Mouse (Mus musculus): ENCODE data around the gene Gapdhs. TPM values are rescaled to one million over a fixed set of nuclear protein-coding genes. Genes with fewer than 3 reads are reported as not detected.
"Not testable (repeated sequence)": the region's sequence is repeated elsewhere in the genome, so short reads cannot be mapped to it uniquely, and the experiment has no call there.

Gapdhs gene
- polyA plus RNA-seq (2012; rRNA removed) = 22.6 and 32.2 TPM in 2 replicates

DNA sequence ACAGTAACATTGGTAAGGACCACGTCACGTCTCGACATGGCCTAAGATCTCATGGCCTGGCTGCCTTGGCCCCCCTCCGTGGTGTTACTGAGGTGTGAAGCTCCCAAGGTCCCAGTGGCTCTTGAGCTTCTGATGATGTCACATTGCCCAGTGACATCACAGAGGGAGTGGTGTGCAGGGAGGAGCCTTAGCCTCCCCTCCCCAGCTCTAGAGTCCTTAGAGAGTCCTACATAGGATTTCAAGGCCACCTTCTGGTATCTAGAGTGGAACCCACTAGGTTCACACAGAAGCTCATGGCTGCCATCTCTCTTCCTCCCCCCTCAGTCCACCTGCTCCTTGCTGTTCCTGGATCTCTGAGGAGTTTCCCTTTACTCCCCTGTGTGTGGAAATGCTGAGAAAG is at the start of gene Gapdhs:
Gapdhs (minus strand) TSS at position 65 of the 400 bp plus-strand sequence.
- DNase-seq (ENCODE audit: low read depth) = not testable (repeated sequence)

DNA sequence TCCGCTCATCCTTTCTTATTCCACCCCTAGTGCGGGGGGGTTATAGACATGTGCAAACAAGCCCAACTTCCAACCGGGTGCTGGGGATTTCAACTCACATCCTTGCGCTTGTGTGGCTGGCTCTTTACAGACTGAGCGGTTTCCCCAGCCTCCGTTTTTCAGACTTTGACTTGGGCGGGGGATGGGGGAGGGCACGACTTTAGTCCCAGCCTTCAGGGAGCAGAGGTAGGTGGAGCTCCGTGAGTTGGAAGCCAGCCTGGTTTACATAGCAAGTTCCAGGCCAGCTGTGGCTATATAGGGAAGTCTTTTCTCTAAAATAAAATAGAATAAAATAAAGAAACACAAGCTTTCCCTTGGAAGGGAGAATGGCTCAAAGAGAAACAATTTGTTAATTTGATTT is 48.4 kb upstream of the Gapdhs start:
- no peak for DNase-seq (ENCODE audit: low read depth)

DNA sequence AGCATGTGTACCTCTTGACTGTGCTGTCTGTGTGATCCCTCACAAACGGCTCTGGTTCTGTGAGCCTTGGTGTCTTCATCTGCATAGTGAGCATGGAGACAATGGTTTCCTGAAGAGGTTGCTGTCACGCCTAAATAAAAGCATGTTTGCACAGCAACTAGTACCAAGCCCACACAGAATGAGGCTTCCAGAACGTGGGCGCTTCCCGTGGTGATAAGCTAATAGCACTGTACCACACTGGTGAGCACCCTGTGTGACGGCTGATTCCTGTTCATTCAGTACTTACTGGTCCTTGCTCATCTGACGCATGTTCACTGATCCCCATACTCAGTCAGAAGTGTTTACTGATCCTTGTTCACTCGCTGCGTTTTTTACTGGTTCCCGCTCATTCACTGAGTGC is 46.7 kb upstream of the Gapdhs start:
- DNase-seq (ENCODE audit: low read depth) = no peak

DNA sequence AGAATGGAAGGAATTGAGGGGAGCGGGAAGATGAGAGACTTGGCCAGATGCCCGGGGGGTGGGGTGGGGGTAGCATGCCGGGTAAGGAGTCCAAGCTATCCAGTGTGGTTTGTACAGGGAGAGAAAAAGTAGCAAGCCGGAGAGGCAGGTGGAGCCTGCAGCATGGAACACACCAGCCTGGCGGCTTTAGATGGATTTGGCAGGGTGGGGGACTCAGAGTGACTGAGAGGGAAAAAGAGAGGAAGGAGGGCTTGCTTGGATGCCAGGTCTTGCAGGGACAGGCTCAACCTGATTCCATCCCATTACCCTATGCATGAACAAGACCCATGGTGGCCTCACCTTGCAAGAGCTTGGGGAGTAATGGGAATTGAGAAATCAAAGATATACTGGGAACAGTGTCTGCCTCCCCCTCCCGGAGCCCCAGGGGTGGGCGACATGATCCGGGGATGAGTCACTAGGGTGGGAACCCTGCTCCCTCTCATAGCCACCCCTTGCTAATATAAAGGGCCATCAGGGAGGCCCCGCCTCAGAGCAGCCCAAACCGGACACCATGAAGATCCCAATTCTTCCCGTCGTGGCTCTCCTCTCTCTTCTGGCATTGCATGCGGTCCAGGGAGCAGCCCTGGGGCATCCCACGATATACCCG is 44.0 kb upstream of the Gapdhs start, which contains the start of gene Krtdap:
Krtdap (plus strand) TSS at position 520 of the 646 bp plus-strand sequence.
- no peak for DNase-seq (ENCODE audit: low read depth)

DNA sequence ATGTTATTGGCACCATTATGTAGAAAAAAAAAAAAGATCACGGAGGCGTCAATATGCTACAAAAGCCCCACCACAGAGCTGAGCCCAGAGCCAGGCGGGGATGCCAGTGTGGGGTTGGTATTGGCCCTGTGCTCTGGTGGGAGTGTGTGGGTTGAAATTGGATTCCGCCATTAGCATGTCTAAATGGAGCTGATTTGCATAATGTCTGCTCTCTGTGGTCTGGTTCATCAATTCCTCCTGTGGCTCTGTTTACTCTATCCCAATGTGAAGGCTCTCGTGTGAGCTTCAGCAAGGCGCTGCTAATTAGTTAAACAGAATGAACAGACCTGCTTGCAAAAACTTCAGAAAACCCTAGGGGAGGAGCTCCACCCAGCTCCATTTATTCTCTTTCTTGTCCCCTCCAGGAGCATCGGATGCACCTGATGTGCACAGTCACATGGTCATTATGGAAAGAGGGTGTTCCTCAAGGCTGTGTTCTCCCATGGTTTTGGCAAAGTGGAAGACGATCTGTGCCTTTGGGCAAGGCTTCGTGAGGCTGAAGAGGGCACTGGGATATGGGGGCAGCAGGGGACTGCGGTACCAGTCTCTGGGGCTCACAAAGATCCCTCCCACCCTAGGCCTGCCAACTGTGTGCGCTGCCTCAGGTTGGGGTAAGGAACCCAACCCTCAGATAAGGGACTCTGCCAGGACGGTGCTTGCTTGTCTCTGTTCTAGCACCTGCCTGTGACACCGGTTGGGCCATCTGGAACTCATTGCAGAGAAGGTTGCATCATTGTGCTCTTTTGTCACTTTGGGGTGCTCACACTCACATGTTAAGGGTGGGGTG is 42.5 kb upstream of the Gapdhs start:
- DNase-seq (ENCODE audit: low read depth) = no peak

DNA sequence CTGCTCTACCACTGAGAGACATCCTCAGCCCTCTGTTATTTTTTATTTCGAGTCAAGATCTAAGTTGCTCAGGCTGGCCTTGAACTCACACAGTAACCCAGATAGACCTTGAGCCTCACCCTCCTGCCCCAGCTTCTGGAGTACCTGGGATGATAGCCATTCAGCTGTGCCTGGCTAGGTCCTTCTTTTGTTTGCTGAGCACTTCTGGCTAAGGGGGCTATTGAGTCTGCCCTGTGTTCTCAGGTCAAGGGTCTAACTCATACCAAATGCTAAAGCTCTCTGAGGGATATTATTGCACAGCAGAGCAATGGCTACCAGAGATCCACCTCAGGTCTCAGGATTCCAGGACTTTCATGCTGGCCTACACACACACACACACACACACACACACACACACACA is 41.7 kb upstream of the Gapdhs start:
- no peak for DNase-seq (ENCODE audit: low read depth)

DNA sequence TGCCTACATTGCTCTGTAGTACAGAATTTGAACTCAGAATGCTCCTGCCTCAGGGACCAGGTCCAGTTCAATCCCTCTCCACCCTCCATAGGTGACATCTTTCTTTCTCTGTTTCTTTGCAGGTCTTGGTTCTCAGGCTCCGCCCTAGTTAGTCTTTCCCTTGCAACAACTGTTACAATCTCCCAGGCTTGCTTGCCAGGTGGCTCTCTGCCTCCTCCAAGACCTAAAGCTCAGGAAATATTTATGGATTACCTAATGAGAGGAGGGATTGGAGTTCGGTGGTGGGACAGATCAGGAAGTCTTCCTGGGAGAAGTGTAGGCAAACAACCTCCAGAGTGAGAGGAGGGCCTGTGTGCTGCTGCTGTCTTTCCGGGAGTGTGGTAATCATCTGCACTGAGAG is 39.2 kb upstream of the Gapdhs start:
- peak; percentile 64 for DNase-seq (ENCODE audit: low read depth)

DNA sequence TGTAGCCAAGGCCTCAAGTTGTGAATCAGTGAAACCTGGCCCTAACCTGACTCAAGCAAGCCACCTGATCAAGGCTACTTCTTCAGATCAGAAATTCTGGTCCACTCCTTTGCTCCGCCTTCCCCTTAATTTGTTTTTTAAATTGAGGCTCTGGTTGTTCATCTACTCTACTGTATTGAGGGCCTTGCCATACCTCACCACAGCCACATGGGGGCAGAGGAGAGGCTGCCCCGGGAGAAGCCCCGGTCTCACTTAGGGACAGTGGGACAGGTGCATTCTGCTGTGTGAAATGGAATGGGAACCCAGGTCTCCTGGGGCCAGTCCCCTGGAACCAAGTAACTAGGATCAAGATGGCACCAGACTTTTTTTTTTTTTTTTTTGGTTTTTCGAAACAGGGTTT is 38.3 kb upstream of the Gapdhs start:
- DNase-seq (ENCODE audit: low read depth) = no peak

DNA sequence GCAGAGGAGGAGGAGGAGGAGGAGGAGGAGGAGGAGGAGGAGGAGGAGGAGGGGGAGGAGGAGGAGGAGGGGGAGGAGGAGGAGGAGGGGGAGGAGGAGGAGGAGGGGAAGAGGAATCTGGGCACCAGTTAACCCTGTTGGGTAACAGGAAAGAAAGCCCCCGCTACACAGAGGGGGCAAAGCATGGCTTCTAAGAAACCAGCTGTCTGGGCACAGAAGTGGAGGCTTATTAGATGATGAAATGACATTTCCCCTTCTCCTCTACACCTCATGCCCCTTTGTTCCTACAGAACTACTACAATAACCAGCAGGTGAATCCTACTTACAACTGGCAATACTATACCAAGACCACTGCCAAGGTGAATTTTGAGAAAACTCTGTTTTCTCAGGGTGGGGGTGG is 34.4 kb upstream of the Gapdhs start:
- no peak for DNase-seq (ENCODE audit: low read depth)

DNA sequence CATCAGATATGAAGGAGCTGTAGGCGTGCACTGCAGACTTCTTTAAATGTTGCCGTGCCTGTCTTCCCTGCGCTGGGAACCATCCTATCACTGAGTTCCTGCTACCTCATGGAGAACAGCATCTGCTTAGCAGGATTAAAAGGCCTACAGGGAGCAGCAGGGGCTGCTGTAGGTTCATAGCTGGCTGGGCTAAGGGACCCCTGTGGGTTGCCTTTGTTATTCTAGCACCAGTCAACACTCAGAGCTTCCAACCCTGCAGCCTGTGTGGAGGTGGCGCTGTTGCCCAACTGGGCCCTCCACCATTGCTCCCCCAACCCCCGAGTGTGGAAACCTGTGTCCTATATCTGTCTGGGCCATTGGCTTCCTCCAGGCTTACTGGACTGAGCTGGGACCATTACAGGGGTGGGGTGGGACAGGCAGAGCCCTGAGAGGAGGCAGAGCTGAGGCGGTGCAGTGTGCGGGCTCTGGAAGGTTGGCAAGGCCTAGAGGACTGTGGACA is 33.6 kb upstream of the Gapdhs start:
- DNase-seq (ENCODE audit: low read depth) = no peak

DNA sequence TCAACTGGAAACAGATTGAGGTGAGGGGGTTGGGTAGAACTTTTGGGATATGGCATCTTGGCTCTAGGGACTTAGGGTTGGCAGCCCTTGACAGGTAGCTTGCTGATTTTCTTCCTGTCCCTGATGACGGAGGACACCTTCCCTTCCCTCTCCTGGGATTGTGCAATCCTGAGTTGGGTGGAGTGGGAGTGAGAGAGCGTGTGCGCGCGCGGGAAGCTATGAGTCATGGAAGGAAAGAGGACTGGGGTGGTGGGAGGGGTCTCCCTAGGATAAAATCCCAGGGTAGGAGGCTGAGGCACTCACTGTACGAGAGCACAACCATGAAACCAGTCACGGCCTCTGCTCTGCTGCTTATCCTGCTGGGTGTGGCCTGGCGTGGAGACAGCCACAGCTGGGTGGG is 32.6 kb upstream of the Gapdhs start:
- DNase-seq (ENCODE audit: low read depth) = no peak

DNA sequence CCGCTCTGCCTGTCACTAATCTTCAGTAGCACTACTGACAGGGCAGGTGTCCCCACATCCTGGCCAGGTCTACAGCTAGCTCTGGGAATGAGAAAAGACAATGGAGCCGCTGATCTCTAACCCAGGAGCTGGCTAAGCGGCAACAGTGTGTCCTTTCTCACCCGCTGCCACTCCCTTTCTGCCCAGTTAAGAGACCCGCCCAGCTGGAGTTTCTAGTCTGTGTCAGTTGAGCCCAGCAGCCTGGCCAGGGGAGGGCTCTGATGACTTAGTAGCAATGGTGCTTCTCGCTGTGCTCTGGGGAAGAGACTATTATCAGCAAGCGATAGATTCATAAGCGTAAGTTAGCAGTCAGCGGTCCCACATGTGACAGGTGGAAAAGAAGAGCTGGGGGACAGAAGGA is 25.8 kb upstream of the Gapdhs start:
- no peak for DNase-seq (ENCODE audit: low read depth)

DNA sequence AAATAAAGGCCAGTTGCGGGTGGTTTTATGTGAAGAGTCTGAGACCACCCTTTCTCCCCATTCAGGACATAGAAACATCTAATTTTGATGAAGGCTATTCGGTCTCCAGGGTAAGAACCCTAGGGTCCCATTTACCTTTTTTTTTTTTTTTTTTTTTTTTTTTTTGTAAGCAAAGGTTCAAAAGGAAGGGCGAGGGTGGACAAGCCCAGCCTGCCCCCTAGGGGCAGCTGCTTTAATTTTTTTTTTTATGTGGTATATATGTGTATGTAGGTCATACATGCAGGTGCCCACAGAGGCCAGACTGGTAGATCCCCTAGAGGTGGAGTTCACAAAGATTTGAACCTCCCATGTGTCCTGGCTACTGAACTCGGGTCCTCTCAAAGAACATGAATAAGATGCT is 22.9 kb upstream of the Gapdhs start:
- no peak for DNase-seq (ENCODE audit: low read depth)

DNA sequence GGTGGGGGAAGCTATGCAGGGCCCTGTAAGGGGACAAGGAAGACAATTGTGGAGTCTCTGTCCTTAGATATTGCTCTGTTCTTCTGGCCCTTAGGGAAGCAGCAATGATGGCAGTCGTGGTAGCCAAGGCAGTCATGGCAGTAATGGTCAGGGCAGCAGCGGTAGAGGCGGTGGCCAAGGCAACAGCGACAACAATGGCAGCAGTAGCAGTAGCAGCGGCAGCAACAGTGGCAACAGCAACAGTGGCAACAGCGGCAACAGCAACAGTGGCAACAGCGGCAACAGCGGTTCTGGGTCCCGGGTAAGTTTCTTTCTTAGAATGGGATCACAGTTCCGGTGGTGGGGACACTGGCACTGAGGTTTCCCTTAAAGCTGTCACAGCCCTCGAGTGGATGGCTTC is 21.7 kb upstream of the Gapdhs start:
- no peak for DNase-seq (ENCODE audit: low read depth)

DNA sequence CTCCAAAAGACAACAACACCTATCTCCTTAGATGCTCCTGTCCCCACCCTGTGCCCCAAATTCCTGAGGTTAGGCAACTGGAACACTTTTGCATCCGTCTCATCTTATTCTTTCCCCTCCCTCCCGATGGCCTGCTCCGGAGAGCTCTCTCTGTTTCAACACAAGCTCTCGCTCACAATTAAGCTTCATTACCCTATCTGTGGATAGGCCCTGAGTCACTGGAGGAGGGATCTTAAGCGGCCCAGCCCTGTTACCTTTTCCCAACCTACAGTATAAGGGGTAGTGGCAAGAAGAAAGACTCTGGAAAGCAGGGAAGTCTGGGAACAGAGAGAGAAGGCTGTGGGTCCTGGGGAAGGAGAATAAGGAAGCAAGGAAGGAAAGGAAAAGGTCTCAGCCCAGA is 20.0 kb upstream of the Gapdhs start, which contains the start of gene Dmkn:
Dmkn (plus strand) TSS at position 301 of the 400 bp plus-strand sequence.
- no peak for DNase-seq (ENCODE audit: low read depth)

DNA sequence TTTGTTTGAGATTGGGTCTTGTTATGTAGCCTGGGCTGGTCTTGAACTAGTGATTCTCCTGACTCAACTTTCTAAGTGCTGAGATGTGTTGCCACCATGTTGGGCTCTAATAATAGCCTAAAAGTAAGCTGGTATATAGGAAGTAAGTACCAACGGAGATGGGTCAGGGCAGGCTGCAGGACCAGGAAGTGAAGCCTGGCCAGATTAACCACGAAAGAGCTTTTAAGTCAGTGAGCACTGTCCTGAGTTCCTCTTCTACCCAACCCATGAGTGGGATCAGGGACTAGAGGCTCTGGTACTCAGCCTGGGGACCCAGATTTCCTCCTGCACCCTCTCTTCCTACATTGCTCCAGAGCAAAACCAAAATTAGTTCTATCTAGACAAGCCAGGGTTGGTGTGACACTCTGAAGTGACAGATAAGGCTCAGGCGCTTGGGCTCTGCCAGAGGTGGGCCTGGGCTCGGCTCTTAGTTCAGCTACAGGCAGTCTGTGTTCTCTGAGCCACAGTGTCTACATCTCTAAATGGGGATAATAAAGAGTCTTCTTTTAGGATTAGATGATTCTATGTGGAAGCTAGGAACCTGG is 18.4 kb upstream of the Gapdhs start:
- DNase-seq (ENCODE audit: low read depth) = no peak

DNA sequence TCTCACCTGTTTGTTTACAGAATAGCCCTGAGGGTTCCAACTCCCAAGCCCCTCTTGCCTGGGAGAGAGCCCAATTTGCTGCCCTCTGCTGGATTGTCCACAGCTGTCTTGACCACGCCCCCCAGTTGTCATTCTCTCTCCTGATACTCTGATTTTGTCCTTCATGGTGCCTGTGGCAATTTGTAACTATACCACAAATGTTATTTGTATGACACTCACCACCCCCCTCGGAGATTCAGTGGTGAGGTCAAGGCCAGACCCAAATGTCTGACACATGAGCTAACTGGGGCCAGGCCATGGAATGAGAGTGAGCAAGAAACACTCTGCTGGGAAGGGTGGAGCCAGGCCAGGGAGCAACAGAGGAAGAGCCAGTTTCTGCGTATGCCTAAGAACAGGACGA is 15.4 kb upstream of the Gapdhs start:
- no peak for DNase-seq (ENCODE audit: low read depth)

DNA sequence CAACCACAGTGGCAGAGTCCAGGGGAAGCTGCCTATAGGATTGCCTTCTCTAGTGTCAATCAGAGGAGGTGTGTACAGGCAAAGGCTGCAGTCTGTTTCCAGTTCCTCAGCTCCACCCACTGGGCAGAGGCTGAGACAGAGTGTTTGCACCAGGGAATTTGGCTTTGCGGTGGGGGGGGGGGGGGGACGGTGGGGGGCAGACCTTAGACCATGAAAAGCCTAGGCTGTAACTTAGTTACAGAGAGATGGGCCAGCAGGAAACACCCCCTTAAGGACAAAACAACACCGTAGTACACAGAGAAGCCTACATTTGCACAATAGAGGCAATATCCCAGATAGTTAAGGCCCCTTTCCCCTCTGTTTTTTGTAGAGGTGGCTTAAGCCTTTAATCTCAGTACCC is 13.5 kb upstream of the Gapdhs start:
- DNase-seq (ENCODE audit: low read depth) = no peak

DNA sequence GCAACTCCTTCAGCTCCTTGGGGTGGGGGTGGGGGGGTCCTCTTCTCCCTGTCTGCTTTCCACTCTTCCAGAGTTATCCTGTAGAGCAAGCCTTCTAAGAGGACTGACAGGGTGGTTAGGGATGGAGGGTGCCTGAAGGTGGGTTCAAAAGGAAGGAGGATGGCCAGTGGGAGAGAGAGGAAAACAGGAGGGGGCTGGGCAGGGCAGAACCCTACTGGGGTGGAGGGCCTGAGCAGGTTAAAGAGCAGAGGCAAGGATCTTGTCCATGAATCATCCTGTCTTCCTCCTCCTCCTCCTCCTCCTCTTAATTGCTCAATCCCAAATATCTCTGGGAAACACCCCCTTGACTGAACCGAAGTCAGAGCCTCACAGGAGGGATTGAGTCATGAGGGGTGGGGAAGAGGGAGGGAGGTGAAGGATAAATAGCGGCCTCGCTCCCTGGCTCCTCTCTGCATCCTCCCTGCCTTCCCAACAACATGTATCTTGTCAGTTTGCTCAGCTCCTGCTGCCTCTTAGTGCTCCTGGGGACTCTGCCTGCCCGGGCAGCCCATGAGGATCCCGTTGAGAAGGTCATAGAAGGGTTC is 7.7 kb upstream of the Gapdhs start, which contains the start of gene Sbsn:
Sbsn (plus strand) TSS at position 386 of the 584 bp plus-strand sequence.
- no peak for DNase-seq (ENCODE audit: low read depth)

DNA sequence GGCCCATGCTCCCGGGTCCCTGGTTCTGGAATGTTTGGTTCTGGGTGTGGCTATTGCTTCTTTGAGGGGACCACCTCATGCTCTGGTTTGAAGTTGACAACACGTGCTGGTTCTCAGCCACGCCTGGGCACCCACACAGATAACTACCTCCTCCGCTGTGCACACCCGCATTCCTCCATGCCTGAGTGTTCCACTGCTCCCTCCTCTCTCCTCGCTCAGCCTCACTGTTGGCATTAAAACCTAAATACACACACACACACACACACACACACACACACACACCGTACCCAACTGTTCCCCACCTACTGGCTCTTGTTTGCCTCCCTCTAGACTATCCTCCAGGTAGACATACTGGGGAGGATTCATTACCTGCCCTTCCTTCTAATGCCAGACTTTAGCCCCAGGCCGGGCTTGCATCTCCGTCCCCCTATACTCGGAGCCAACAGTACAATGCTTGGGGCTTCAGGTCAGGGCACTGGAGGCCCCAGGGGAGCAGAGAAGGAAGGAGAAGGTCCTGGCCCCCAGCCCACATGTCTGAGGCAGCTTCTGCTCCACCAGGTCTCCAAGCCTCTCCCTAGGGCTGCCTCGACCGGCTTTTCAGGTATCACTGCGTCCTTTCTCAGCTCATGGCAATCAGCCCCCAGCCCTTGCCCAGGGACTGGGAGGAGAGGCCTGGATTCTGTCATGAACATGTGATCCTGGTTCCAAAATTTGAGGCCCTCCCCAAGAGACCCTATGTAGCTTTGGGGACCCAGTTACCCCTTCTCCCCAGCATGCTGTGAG is 6.5 kb upstream of the Gapdhs start:
- no peak for DNase-seq (ENCODE audit: low read depth)

DNA sequence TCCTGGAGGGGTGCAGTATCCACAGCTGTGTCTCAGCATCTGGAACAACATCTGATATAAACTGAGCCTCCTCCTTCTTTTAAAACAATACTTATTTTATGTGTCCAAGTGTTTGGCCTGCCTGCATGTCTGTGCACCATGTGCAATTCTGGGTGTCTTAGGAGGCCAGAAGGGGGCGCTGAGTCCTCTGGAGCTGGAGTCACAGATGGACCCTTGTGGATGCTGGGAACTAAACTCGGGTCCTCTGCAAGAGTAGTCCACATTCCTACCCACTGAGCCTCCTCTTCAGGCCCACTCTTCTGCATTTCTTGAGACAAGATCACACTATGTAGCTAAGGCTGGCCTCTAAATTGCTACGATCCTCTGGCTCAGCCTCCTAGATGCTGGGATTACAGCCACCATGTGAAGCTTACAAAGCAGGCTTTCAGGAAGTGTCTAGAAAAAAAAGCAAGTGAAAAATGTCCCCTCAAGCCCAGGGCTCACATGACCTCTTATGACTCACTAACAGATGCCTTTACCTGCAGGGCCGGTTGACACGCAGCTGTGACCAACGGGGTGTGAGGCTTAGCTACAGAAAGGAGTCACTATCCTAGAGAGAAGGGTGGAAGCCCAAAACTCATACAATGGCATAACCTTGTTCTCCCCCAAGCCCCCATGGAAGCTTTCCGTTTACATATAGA is 4.2 kb upstream of the Gapdhs start:
- DNase-seq (ENCODE audit: low read depth) = no peak
